Mouse (Mus musculus): ENCODE data around the gene Zfyve21. TPM values are rescaled to one million over a fixed set of nuclear protein-coding genes. Genes with fewer than 3 reads are reported as not detected.
A peak's percentile ranks its signal among the peaks of the same experiment; 100 is the strongest.

Zfyve21 gene
- polyA plus RNA-seq, 1 experiment from 2014 or later: 117 TPM

DNA sequence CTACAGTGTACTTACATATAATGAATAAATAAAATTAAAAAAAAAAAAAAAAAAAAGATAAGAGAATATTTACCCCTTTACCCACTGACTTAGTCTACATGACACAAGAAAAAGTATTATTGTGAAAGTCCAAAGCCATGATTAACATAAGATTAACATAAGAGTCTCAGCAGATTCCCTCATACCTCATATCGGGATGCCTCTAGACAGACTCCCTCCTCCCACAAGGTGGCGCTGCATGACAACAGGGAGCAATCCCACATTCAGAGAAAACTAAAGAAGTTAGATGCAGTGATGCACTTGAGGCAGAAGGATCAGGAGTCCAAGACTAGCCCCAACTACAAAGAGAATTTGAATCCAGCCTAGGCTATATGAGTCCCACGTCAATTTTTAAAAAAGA lies 64.2 kb downstream of the Zfyve21 start:
- Histone ChIP-seq H3K9ac (ENCODE audit: low read depth, low read length) (no peak overlapping the region), H3K4me2 (ENCODE audit: low read length) (no peak overlapping the region), H3K36me3 (ENCODE audit: insufficient read depth, low read length) (no peaks in the 10 kb centered on the region), H3K4me1 (replicated peaks; ENCODE audit: insufficient read depth, low read length) (peaks cover 5% of the 10 kb centered on the region; the same call in 1 of the 2 replicates), H3K27me3 (ENCODE audit: insufficient read depth, low read length) (no peaks in the 10 kb centered on the region), H3K4me3 (replicated peaks; ENCODE audit: low read depth, low read length) (no peak overlapping the region), H3K9me3 (replicated peaks; ENCODE audit: low read length) (no peaks in the 10 kb centered on the region), H3K27ac (no peak overlapping the region)
- TF ChIP-seq CTCF (IDR thresholded peaks at IDR 0.05; ENCODE audit: low read depth): peak; percentile 94
- ATAC-seq (replicated peaks; ENCODE audit: low FRiP score, low read depth) (peak; percentile 76), DNase-seq (ENCODE audit: low spot score) (peak; percentile 91)
- WGBS: 16% methylated on average over 3 of the region's 3 CpGs

Other genes starting within 250 kb of the Zfyve21 start
- 37.9 and 38.6 TPM in 2 replicates for gene Mark3, start 239.6 kb upstream of the Zfyve21 start, polyA plus RNA-seq (2015; fragmentation: Nextera tagmentation; extraction: Ambion mirVana)
- 135 and 148 TPM in 2 replicates for gene Ckb, start 141.8 kb upstream of the Zfyve21 start, polyA plus RNA-seq (2015; fragmentation: Nextera tagmentation; extraction: Ambion mirVana)
- 6.3 and 6.8 TPM in 2 replicates for gene Trmt61a, start 136.1 kb upstream of the Zfyve21 start, polyA plus RNA-seq (2015; fragmentation: Nextera tagmentation; extraction: Ambion mirVana)
- 45.7 and 48.9 TPM in 2 replicates for gene Bag5, start 100.9 kb upstream of the Zfyve21 start, polyA plus RNA-seq (2015; fragmentation: Nextera tagmentation; extraction: Ambion mirVana)
- gene Apopt1, start 100.9 kb upstream of the Zfyve21 start, polyA plus RNA-seq (2015; fragmentation: Nextera tagmentation; extraction: Ambion mirVana): 57.8 and 61.4 TPM in 2 replicates
- gene Klc1, start 55.3 kb upstream of the Zfyve21 start, polyA plus RNA-seq (2015; fragmentation: Nextera tagmentation; extraction: Ambion mirVana): 52.6 and 61.3 TPM in 2 replicates
- 6.3 and 6.9 TPM in 2 replicates for gene Xrcc3, start 297 bp upstream of the Zfyve21 start, polyA plus RNA-seq (2015; fragmentation: Nextera tagmentation; extraction: Ambion mirVana)
- 14.6 and 16.7 TPM in 2 replicates for gene Ppp1r13b, start 93.9 kb downstream of the Zfyve21 start, polyA plus RNA-seq (2015; fragmentation: Nextera tagmentation; extraction: Ambion mirVana)
- gene Atp5mpl, start 152.8 kb downstream of the Zfyve21 start, polyA plus RNA-seq (2015; fragmentation: Nextera tagmentation; extraction: Ambion mirVana): 1,132 and 1,318 TPM in 2 replicates
- 0.18 and 0.32 TPM in 2 replicates for gene Tdrd9, start 157.4 kb downstream of the Zfyve21 start, polyA plus RNA-seq (2015; fragmentation: Nextera tagmentation; extraction: Ambion mirVana)
- not detected in 2 replicates for gene Rd3l, start 167.1 kb downstream of the Zfyve21 start, polyA plus RNA-seq (2015; fragmentation: Nextera tagmentation; extraction: Ambion mirVana)